Mouse (Mus musculus) kidney, adult 2 months (tissue): ENCODE results near the gene Npm3.

Experiments
- CTCF ChIP-seq: fragments of 200-500 bp; conservative IDR thresholded peaks from 2 replicates; pipeline ENCODE4 v1.5.1; 2011; ENCODE audit warnings: low read depth, mild to moderate bottlenecking, control low read depth, low read length, moderate library complexity, mixed read lengths; ENCODE audit not compliant: insufficient read depth, insufficient read length
- POLR2A ChIP-seq: fragments of 200-500 bp; IDR thresholded peaks from one replicate; pipeline ENCODE4 v1.6.1; 2011; ENCODE audit warnings: low read depth, low read length, control low read depth

- TF ChIP-seq POLR2A (no peak), CTCF (no peak)
Observed at GRCm38 (mm10) chr19:45717493-45718220, 31.7 kb downstream of the Npm3 start.
